Mouse (Mus musculus) liver, embryonic 11.5 days (tissue): ENCODE measurements around the gene Yipf2. TPM values are rescaled to one million over a fixed set of nuclear protein-coding genes. Genes with fewer than 3 reads are reported as not detected.

Experiments used
- ATAC-seq: fragments of 200-750 bp; cut with Nextera tagmentation; replicated peaks from 2 replicates; pipeline ENCODE4 v1.8.0; 2017; ENCODE audit warnings: moderate number of reproducible peaks, mild to moderate bottlenecking, moderate TSS enrichment, moderate library complexity; ENCODE audit not compliant: low FRiP score
- DNase-seq: peaks from one replicate; pipeline ENCODE4 v3.0.0-alpha.2; 2017; ENCODE audit warnings: low spot score
- H3K27ac ChIP-seq: fragments of 300-500 bp; sonication (generic); 2 replicates; pipeline ENCODE4 v1.5.1; 2014; ENCODE audit warnings: mild to moderate bottlenecking, low read depth, low read length, control low read depth
- H3K27me3 ChIP-seq: fragments of 300-500 bp; sonication (generic); replicated peaks from 2 replicates; pipeline ENCODE4 v1.6.1; 2014; ENCODE audit warnings: low read length, mixed read lengths; ENCODE audit not compliant: control insufficient read depth, insufficient read depth
- H3K36me3 ChIP-seq: fragments of 300-500 bp; sonication (generic); 2 replicates; pipeline ENCODE4 v1.6.1; 2014; ENCODE audit warnings: mild to moderate bottlenecking, low read length, moderate library complexity, mixed read lengths; ENCODE audit not compliant: control insufficient read depth, insufficient read depth
- H3K4me1 ChIP-seq: fragments of 300-500 bp; sonication (generic); replicated peaks from 2 replicates; pipeline ENCODE4 v1.6.1; 2014; ENCODE audit warnings: low read length, mixed read lengths; ENCODE audit not compliant: control insufficient read depth, insufficient read depth
- H3K4me2 ChIP-seq: fragments of 300-500 bp; sonication (generic); 2 replicates; pipeline ENCODE4 v1.6.1; 2014; ENCODE audit warnings: mild to moderate bottlenecking, control low read depth, moderate library complexity
- H3K4me3 ChIP-seq: fragments of 300-500 bp; sonication (generic); 2 replicates; pipeline ENCODE4 v1.5.1; 2014; ENCODE audit warnings: low read depth, low read length, control low read depth
- H3K9ac ChIP-seq: fragments of 300-500 bp; sonication (generic); 2 replicates; pipeline ENCODE4 v1.6.1; 2014; ENCODE audit warnings: low read depth, low read length, control low read depth
- H3K9me3 ChIP-seq: fragments of 300-500 bp; sonication (generic); 2 replicates; pipeline ENCODE4 v1.6.1; 2016; ENCODE audit warnings: low read length, inconsistent platforms, mixed read lengths; ENCODE audit not compliant: control insufficient read depth
- WGBS: fragments of 180-500 bp; shearing (Covaris S2); extraction: QIAGEN DNeasy Blood & Tissue Kit; methylation state at CpG from one replicate; pipeline ENCODE4 v1.1.7; 2014; 5-methylcytosine and 5-hydroxymethylcytosine counted together
- polyA plus RNA-seq: library from polyadenylated mRNA; unstranded; fragments of >200 nt; fragmentation: Nextera tagmentation; extraction: Ambion mirVana; gene quantifications from 2 replicates; pipeline ENCODE4 v1.2.1, GENCODE M21; 2014

Yipf2 gene
- polyA plus RNA-seq, 1 experiment from 2014 or later: 16.5 TPM

- Histone ChIP-seq H3K4me3 (no peak overlapping the region), H3K9me3 (no peaks in the 10 kb centered on the region), H3K27ac (no peak overlapping the region), H3K36me3 (peaks cover 2% of the 10 kb centered on the region; the same call in 1 of the 2 replicates), H3K4me2 (no peak overlapping the region), H3K4me1 (peaks cover 6% of the 10 kb centered on the region), H3K27me3 (no peaks in the 10 kb centered on the region), H3K9ac (no peak overlapping the region)
- peak; percentile 75 for ATAC-seq
- 88% methylated on average over 1 of the region's 1 CpGs for WGBS
- no peak for DNase-seq
Observed at GRCm38 (mm10) chr9:21622676-21623075, 30.0 kb upstream of the Yipf2 start.

- no peak overlapping the region for H3K4me2 ChIP-seq
- H3K36me3 ChIP-seq: peaks cover 2% of the 10 kb centered on the region; the same call in 1 of the 2 replicates
- no peak overlapping the region for H3K27ac ChIP-seq
- 85% methylated on average over 4 of the region's 4 CpGs for WGBS
- no peaks in the 10 kb centered on the region for H3K27me3 ChIP-seq
- H3K4me3 ChIP-seq: no peak overlapping the region
- DNase-seq (no peak), ATAC-seq (no peak)
- H3K9ac ChIP-seq: no peak overlapping the region
- no peaks in the 10 kb centered on the region for H3K9me3 ChIP-seq
- peaks cover 6% of the 10 kb centered on the region for H3K4me1 ChIP-seq
Observed at GRCm38 (mm10) chr9:21620229-21620628, 27.6 kb upstream of the Yipf2 start.

GRCm38 (mm10) chr9:21617066-21617465 is 24.4 kb upstream of the Yipf2 start:
- peak overlapping the region; percentile 98 for H3K9ac ChIP-seq
- peak overlapping the region; percentile 86 for H3K4me3 ChIP-seq
- peak overlapping the region; percentile 82 for H3K4me2 ChIP-seq
- H3K9me3 ChIP-seq: no peaks in the 10 kb centered on the region
- no peaks in the 10 kb centered on the region for H3K27me3 ChIP-seq
- peak overlapping the region; percentile 97 for H3K27ac ChIP-seq
- no peak for ATAC-seq
- 6% methylated on average over 10 of the region's 10 CpGs for WGBS
- DNase-seq: no peak
- H3K4me1 ChIP-seq: peaks cover 12% of the 10 kb centered on the region
- peaks cover 2% of the 10 kb centered on the region; the same call in 1 of the 2 replicates for H3K36me3 ChIP-seq

GRCm38 (mm10) chr9:21616232-21616781 is 23.7 kb upstream of the Yipf2 start:
- Histone ChIP-seq H3K36me3 (peaks cover 2% of the 10 kb centered on the region; the same call in 1 of the 2 replicates), H3K27me3 (no peaks in the 10 kb centered on the region), H3K4me3 (peak overlapping the region; percentile 86), H3K4me2 (peak overlapping the region; percentile 82), H3K9me3 (no peaks in the 10 kb centered on the region), H3K27ac (peak overlapping the region; percentile 97), H3K4me1 (peaks cover 12% of the 10 kb centered on the region), H3K9ac (peak overlapping the region; percentile 98)
- ATAC-seq (peak; percentile 70), DNase-seq (peak; percentile 90)
- WGBS: under 1% methylated on average over 57 of the region's 57 CpGs

GRCm38 (mm10) chr9:21615617-21616231 is 23.1 kb upstream of the Yipf2 start, which contains the start of gene Smarca4:
Smarca4 (plus strand) TSS chr9:21616169.
- WGBS: under 1% methylated on average over 33 of the region's 45 CpGs
- peaks cover 12% of the 10 kb centered on the region for H3K4me1 ChIP-seq
- DNase-seq: peak; percentile 100

GRCm38 (mm10) chr9:21614864-21615616 is 22.4 kb upstream of the Yipf2 start:
- peaks cover 12% of the 10 kb centered on the region for H3K4me1 ChIP-seq
- H3K27me3 ChIP-seq: no peaks in the 10 kb centered on the region
- ATAC-seq: no peak
- H3K4me2 ChIP-seq: peak overlapping the region; percentile 85
- peaks cover 2% of the 10 kb centered on the region; the same call in 1 of the 2 replicates for H3K36me3 ChIP-seq
- H3K9me3 ChIP-seq: no peaks in the 10 kb centered on the region
- peak overlapping the region; percentile 86 for H3K4me3 ChIP-seq
- peak overlapping the region; percentile 97 for H3K27ac ChIP-seq
- peak overlapping the region; percentile 84 for H3K9ac ChIP-seq
- WGBS: 62% methylated on average over 15 of the region's 15 CpGs
- DNase-seq: no peak

More at GRCm38 (mm10) chr9:21615617-21616231, 23.1 kb upstream of the Yipf2 start, which contains the start of gene Smarca4:
- Histone ChIP-seq H3K9ac (peak within 1 kb of the TSS; percentile 98), H3K36me3 (peaks cover 2% of the 10 kb centered on the region; the same call in 1 of the 2 replicates), H3K4me3 (peak within 1 kb of the TSS; percentile 86), H3K9me3 (no peaks in the 10 kb centered on the region), H3K27ac (peak within 1 kb of the TSS; percentile 97), H3K27me3 (no peaks in the 10 kb centered on the region), H3K4me2 (peak within 1 kb of the TSS; percentile 85)
- peak; percentile 94 for ATAC-seq

GRCm38 (mm10) chr9:21609861-21610260 is 17.2 kb upstream of the Yipf2 start:
- 87% methylated on average over 1 of the region's 1 CpGs for WGBS
- no peak for ATAC-seq

GRCm38 (mm10) chr9:21606648-21607047 is 14.0 kb upstream of the Yipf2 start:
- H3K27ac ChIP-seq: no peak overlapping the region
- H3K4me2 ChIP-seq: no peak overlapping the region
- ATAC-seq (no peak), DNase-seq (no peak)
- 23% methylated on average over 1 of the region's 1 CpGs for WGBS
- no peaks in the 10 kb centered on the region for H3K4me1 ChIP-seq
- no peaks in the 10 kb centered on the region for H3K9me3 ChIP-seq
- no peak overlapping the region for H3K9ac ChIP-seq
- H3K36me3 ChIP-seq: no peaks in the 10 kb centered on the region
- H3K4me3 ChIP-seq: no peak overlapping the region
- H3K27me3 ChIP-seq: no peaks in the 10 kb centered on the region

More at GRCm38 (mm10) chr9:21609861-21610260, 17.2 kb upstream of the Yipf2 start:
- H3K36me3 ChIP-seq: no peaks in the 10 kb centered on the region
- no peak overlapping the region for H3K9ac ChIP-seq
- DNase-seq: no peak
- no peak overlapping the region for H3K4me3 ChIP-seq
- H3K27me3 ChIP-seq: no peaks in the 10 kb centered on the region
- H3K4me2 ChIP-seq: no peak overlapping the region
- H3K9me3 ChIP-seq: no peaks in the 10 kb centered on the region
- no peak overlapping the region for H3K27ac ChIP-seq
- peaks cover 3% of the 10 kb centered on the region for H3K4me1 ChIP-seq
